Mouse (Mus musculus) thymus, adult 2 months (tissue): ENCODE data around the gene Cdk7.

Experiments used
- CTCF ChIP-seq: fragments of 200-500 bp; IDR thresholded peaks from 2 replicates; pipeline ENCODE4 v1.5.1; 2012; ENCODE audit warnings: mild to moderate bottlenecking, control low read depth, low read length, moderate library complexity, borderline replicate concordance; ENCODE audit not compliant: control insufficient read depth, poor library complexity, insufficient read depth; ENCODE audit errors: extremely low read depth
- POLR2A ChIP-seq: fragments of 200-500 bp; IDR thresholded peaks from 2 replicates; pipeline ENCODE4 v1.6.1; 2012; ENCODE audit warnings: mild to moderate bottlenecking, low read length, control low read depth, moderate library complexity; ENCODE audit not compliant: control insufficient read depth, poor library complexity, insufficient read depth; ENCODE audit errors: extremely low read depth

DNA sequence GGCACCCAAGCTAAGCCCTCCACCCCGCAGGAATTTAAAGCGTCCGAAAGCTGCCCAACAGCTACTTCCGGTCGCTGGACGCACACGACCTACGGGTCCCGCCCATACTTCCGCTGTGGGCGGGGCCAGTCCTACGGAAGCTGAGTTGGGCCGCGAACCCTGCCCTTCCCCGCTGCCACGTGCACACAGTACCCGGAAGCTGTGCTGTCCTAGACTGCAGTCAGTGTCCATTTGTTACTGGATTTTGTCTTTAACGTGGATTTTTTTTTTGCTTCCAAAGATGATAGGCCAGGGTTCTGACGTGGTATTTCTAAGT is at the start of gene Cdk7:
- no peak for TF ChIP-seq CTCF
- TF ChIP-seq POLR2A: 0 out of 2 replicates have a peak, but pooled peaks have one; percentile 37
